Mouse (Mus musculus): ENCODE results near the gene Myo15b.
A peak's percentile ranks its signal among the peaks of the same experiment; 100 is the strongest.
"Not testable (repeated sequence)": the region's sequence is repeated elsewhere in the genome, so short reads cannot be mapped to it uniquely, and the experiment has no call there.

The Myo15b gene

DNA sequence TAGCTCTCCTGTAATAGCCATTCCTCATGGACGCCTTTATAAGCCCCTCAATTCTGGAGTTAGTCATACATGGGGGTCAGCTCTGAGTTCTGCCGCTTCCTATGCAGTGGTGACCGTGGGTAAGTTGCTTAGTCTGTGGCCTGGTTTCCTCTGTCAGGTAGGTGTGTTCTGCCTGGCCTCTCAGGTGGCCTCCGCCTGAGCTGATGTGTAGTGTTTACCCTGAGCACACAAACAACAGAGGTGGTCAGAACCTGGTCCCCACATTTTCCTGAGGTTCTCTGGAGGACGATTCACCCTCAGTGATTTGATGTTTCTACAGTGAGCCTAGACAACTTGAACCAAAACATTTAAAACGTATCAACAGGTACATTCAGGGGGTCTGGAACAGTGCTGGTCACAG is 26.1 kb upstream of the Myo15b start:
- no peak for DNase-seq

DNA sequence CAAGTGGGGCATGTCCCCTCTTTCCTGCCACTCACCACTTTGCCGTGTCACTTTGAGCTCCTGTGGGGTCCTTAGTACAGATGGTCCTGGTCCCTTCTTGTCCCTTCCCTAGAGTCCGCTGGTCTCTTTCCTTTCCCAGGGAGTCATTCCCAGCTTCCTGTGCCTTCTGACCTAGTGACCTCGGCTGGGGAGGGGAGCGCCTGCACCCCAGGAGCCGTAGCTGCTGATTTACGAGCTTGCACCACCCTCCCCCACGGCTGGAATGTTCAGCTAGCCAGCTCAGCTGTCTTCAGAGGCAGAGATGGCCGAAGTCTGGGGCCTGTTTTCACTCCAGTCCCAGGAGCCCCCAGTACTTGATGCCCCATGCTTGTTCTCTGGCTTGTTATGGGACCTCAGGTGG is 25.7 kb upstream of the Myo15b start:
- DNase-seq: peak; percentile 96

DNA sequence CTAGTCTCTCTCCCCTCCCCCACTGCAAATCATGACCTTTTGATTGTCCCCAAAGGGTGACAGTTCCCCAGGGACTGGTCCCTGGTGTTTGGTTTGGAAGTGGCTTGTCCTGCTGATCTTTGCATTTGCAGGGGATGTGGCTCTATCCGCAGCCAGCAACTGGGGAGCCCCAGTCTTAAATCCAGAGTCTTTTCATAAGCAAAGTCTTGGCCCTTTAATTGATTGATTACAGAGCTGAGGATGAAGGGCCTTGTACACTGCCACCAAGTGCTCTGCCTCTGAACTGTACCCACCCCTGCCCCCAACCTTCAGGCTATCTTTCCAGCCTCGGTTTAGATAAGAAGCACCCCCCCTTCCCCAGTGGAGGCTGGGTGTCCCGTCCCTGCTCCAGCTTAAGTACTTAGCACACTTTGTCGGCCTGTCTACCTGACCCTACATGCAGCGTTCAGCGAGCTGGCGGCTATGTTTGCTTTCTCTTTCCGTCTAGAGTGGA is 25.1 kb upstream of the Myo15b start:
- DNase-seq: no peak

DNA sequence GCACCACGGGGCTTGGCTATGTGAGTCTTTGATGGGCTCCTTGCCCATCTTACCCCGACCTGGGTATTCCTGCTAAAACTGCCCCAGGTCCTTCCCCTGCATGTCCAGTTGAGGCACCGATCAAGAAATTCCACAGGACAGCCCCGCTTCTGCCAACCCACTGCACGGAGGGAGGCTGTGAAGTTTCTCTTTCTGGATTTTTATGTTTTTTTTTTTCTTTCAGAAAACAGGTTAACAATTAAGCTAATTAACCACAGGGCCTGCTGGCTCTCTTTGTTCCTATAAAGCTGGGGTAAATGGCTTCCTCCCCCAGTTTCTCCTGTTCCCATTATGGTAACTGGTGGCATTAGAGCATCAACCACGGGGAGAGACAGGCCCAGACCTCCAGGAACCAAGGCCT is 24.2 kb upstream of the Myo15b start:
- no peak for DNase-seq

DNA sequence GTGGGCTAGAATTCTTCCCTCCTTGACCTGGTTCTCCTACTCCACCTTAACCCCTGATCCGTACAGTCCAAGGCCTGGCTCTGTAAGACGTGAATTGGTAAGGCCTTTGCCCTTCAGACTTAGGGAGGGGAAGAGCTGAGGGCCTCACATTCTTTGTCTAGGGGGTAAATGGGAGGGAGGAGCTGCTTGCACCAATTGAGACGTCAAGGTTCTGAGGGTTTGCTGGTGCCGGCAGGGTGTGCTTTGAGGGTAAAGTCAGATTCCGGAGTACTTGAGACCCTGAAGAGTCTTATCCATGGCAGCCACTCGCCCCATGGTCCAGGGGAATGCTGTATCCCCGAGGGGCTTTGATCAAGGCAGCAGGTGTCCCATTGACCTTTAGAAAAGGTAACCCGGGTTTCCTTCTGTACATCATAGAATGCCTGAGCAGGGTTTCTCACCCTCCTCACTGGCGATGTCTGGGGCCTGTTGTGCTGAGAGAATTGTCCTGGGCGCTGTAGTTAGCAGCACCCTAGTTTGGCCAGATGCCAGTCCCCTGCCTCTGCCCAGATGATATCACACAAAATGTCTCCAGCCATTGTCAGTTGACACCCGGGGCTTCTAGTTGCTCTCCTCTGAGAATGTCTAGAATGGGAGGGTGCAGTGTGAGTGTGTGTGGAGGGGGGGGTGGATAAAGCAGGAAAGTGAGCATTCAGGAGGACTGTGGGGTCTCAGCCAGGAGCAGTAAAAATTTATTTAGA is 21.4 kb upstream of the Myo15b start:
- DNase-seq: no peak

DNA sequence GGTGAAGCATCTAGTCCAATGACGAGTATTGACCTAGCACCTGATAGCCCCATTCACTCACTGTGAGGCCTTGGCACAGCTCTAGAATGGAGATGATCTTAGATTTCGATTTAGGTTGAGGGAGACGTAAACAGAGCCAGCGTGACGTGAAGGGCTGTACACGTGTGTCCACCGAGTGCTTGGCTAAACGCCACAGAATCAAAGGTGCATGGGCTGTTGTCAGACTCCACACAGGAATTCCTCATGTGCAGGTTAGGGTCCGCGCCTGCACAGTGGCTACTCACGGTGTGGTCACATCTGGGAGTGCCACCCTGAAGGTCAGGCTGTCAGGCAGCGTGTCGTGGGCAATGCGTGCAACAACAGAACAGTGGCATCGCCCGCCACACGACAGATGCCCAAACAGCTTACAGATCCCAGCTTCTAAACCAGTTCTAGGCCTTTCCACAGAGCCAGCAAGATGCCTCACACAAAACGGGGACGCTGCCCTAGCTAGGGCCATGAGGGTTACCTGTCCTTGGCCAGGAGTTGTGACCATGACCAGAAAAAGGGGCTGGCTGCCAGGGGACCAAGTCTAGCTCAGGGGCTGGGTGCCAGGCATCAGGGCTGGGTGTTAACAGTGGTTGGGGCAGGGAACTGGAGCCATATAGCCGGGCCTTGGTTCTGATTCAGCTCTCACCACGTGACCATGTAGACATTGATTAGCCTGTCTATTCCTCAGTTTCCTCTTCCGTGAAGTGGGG is 20.4 kb upstream of the Myo15b start:
- no peak for DNase-seq

DNA sequence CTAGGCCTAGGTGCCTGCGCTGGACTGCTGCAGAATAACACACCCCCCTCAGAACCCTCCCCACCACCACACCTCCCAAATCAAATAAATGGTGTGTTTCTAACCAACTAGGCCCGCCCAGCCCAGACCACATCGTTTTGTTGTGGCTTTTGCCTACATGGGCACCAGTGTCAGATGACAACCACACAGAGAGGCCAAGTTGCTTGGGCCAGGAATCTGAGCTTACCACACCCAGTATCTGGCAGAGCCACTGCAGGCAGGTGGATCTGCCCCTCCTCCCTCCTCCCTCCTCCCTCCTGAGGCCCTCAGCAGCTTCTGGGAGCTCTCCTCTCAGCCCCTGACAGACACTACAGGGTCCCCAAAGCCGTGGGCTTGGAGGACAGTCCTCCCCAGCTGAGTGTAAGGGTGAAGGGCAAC is 19.3 kb upstream of the Myo15b start:
- peak; percentile 95 for DNase-seq

DNA sequence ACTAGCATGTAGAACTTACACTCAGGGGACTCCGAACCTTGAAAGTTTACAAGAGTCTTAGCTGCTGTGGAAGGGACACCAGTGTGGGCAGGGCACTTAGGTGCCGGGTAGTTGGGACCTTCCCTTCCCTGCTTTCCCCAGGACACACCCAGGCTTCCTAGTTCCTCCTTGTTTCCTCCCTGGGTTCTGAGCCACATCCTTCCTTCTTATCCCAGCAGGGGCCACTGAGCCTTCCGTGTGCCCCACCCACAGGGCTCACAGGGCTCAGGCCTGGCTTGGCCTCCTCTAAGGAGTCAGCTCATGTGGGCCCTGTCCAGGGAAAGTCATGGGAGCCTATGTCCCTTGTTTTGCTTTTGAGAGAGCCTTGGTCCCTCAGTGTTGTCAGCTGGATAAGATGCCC is 18.5 kb upstream of the Myo15b start:
- DNase-seq: no peak

DNA sequence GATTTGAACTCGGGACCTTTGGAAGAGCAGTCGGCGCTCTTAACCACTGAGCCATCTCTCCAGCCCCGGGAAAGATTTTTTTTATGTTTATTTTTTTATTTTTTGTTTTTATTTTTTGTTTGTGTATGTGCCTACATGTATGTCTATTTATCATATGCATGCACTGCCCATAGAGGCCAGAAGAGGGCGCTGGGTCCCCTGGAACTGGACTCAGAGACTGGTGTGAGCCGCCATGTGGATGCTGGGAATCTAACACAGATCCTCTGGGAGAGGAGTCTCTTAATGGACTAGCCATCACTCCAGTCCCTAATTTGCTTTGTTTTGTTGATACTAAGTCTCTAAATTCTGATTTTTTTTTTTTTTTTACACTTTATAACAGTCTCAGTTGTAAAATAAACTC is 17.2 kb upstream of the Myo15b start:
- no peak for DNase-seq

DNA sequence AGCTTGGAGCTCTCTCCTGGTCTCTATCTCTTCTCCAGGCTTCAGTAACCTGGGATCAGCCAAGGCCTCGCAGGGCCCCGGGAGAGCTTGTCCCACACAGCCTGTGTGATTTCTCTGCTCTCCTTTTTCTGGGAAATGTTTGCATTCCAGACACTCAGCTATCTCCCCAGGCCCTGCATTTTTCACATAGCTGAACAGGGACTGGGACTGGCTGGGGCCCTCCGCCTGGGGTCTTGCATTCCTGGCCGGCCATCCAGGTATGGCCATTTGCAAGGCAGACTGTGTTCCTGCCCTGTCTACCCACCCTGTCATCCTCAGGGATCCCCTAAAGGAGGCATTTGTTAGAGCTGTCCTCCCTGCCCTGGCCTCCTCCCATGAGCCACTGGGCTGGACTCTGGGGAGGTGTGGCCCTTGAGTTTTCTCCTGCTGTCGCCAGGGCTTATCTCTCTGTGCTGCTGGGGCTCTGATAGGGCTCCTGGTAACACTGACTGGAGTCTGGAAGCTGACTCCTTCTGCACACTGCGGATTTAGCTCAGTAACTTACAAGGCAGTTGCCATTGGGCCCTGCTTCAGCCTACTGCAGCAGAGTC is 16.1 kb upstream of the Myo15b start:
- DNase-seq: peak; percentile 98

DNA sequence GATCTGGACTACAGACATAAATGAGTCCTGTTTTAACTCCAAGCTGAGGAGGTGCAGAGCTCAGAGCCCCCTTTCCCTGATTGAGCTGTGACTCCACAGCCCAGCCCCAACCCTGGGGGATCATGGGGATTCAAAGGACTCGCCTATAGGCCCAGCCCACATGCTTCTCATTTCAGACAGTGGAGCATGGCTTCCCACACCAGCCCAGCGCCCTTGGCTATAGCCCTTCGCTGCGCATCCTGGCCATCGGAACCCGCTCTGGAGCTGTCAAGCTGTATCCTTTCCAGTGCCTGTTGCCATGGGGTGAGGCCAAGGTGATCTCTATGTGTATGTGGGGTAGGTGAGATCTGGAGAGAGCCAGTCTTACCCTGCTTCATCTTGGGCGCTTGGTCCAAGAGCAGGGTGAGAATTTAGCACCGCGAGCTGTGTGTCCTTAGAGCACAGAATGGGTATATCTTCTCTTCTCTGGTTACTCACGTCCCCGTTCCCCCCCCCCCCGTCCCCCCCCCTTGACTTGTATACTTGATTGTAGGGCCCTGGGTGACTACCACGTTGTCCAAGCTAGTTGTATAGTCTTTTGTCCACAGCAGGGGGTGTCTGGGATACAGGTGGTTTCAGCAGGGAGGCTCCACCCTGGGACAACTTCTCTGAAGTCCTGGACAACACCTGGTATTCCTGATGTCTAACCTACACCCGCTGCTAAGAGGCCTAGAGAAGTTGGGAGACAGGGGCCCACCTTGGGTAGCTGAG is 14.9 kb upstream of the Myo15b start:
- no peak for DNase-seq

DNA sequence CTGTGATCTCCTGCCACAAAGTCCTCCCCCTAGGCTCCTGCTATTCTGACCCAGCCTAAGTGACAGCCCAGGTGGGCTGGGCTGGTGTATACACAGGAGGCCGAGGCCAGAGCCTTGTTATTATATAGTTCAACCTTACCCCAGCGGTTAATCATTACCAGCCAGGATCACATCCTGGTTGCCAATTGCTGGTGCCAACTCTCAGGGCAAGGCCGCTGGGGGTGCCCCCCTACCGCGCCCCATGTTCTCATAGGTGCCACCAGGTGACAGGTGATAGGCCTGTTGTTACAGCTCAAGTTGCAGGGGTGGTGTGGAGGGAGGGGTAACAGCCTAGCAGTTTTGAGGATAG is 14.3 kb upstream of the Myo15b start:
- DNase-seq: no peak

DNA sequence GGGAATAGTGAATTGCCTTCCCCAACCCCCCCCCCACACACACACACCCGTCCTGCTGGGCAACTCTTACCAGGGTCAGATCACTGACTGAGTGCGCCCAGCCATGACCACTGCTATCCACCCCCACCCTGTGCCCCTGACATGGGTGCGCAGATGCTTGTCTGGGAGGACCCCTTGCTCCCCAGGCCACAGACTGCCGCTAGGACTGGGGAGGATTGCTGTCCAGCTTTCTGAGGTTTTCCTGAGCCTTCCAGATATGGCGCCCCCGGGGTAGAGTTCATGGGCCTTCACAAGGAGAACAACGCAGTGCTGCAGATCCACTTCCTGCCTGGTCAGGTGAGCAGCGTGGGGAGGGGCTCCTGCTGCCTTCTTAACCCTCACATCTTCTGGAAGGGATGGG is 14.0 kb upstream of the Myo15b start:
- no peak for DNase-seq

DNA sequence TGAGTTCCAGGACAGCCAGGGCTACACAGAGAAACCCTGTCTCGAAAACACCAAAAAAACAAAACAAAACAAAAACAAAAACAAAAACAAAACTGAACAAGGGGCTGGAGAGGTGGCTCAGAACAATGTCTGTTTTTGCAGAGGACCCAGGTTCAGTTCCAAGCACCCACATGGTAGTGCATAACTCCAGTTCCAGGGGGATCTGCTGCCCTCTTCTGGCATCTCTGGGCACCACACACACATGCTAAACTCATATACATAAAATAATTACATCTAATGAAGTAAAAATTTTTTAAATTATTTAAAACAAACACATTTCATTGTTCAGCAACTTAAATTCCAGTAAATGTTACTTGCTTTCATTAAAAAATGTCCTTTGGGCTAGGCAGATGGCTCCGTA is 12.4 kb upstream of the Myo15b start:
- DNase-seq: no peak

DNA sequence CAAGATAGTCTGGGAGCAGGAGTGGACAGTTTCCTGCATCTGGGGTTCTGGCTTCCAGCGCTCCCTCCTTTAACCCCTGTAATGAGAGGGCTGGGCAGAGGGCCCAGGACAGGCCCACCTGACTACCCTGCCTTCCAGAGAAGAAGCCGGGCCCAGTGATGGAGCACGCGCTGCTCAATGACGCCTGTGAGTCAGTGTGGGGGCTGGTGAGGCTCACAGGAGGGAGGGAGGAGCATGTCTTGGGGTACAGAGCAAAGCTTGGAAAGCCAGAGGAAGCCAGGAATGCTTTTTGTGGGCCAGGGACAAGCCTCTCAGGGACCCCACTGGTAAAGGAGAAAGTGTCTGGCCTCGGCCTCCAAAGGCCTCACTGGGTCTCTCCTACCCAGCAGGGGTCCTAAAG is 3.5 kb upstream of the Myo15b start:
- DNase-seq: no peak

DNA sequence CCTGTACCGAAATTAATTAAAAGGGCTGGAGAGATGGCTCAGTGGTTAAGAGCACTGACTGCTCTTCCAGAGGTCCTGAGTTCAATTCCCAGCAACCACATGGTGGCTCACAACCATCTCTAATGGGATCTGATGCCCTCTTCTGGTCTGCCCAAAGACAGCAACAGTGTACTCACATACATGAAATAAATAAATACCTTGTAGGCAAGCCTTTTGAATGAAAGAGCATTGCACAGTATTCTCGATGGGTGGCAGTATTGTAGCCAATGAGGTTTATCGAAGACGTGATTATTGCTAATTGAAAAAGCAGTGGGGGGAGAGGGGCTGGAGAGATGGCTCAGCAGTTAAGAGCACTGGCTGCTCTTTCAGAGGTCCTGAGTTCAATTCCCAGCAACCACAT is 1.1 kb upstream of the Myo15b start:
- not testable (repeated sequence) for DNase-seq

DNA sequence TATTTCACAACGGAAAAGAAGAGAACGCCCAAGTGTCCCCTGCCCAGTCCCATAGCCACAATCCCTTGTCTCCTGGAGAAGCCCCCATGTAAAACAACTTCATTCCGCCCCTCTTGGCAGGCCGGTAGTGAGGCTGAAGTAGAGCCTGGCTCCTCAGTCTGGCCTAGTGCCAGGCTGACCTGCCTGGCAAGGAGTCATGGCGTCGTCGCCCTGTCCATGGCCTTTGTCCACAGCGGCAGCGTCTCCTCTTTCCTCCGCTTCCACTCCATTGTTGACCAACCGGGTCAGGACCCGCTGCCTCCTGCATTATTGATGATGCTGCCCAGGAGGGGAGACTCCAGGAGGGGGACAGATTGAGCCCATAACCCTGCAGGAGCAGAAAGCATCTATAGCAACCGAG is 270 bp upstream of the Myo15b start:
- no peak for DNase-seq

DNA sequence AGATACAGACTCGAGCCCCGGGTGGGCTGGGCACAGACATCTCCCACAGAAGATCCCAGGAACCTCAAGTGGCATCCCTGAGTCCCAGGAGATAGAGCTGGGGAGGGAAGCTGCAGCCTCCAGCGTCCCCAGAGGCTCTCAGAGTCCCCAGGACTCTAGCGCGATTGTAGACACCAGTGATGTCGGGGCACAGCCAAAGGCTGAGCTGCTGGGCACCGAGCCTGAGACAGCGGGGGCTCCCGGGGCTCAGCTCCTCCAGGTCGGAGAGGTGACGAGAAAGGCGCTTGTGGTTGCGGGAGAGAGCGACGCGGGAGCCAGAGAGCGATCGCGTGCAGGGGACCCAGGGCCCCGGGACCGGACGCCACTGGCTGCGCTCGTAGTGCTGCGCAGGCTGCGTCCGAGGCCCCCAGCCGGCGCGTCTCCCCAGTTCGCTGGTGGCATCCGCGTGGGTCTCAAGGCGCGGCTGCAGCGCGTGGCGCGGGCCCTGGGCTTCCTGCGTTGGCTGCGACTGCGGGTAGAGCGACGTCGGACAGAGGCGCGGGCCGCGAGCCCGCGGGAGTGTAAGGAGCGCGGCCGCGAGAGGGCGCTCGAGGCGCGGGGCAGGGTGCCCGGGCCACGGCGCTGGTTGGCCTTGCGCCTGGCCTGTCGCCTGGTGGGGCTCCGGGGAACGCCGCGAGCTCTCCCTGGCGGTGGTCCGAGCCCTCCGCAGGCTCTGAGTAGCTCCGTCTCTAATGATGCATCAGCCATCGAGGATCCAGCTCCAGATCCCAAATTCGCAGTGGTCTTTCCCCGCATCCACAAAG is 1.1 kb downstream of the Myo15b start:
- DNase-seq: peak; percentile 98

DNA sequence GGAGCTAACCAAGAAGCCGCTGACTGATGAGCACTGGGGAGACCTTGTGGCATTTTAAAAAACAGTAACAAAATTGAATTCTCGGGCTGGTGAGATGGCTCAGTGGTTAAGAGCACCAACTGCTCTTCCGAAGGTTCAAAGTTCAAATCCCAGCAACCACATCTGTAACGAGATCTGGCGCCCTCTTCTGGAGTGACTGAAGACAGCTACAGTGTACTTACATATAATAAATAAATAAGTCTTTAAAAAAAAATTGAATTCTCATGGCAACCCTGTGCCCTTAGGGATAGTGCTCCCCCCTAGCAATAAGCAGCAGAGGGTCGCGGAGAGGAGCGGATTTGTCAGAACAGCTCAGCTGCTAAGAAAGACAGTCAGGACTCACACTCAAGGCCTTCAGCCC is 5.7 kb downstream of the Myo15b start:
- no peak for DNase-seq

DNA sequence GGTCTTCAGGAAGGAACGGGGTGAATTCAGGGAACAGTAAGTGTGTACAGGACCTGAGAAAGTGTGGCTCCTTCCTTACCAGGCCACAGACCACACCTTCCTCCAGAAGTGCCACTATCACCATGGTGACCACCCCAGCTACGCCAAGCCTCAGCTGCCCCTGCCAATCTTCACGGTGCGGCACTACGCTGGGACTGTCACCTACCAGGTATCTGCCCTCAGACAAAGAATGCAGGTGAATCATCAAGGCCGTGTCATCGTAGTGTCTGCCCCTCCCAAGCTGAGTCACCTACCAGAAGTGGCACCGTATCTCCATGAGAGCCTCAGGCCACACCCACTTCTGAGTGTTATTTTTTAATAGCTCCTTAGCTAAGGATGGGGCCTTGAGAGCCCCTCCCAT is 11.2 kb downstream of the Myo15b start:
- DNase-seq: no peak

DNA sequence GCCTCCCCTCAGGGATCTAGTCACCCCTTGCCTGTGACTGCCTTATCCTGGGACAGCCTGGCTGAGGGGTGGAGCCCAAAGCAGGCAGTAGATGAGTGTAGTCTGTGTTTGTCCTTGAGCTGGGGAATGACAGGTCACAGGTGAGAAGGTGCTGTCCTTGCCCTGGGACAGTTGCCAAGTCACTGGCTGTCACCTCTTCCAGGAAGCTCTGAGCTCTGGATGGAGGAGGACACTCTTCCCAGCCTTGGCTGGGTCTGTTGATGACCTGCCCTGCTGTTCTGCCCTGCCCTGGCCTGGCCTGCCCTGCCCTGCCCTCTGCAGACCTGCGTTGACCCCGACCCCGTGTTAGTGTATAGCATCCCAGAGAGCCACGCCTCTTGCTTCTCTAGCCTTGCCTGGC is 14.2 kb downstream of the Myo15b start:
- no peak for DNase-seq

DNA sequence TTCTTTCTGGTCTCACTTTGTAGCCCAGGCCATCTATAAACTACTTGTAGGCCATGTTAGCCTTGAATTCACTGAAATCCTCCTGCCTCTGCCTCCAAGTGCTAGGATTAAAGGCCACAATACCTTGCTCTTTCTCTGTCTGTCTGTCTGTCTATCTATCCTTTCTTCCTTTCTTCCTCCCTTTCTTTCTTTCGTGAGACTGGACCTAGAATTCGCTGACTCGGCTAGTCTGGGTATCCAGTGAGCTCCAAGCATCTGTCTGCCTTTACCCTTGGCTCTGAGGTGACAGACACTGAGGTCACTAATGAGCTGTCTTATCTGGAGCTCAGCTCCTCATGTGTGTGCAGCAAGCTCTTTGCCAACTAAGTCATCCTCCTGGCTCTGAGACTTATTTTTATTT is 17.7 kb downstream of the Myo15b start:
- DNase-seq: no peak

DNA sequence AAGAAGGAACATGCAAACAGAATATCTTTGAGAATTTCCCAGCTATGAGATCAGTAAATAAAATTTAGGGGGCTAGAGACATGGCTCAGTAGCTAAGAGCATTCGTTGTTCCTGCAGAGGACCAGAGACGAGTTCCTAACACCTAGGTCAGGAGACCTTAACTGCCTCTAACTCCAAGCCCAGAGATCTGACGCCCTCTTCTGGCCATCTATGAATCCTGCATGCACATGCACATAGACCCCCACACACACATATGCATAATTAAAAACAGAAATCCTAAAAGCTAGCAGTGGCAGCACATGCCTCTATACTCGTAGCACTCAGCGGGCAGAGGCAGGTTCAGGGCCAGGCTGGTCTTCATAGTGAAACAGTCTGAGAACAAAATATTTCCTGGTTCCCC is 18.2 kb downstream of the Myo15b start:
- DNase-seq: no peak

Measured in heart, adult 11 months (tissue).